Mouse (Mus musculus) frontal cortex, postnatal 10 days (tissue): ENCODE data around the gene Sec61a2.

Source experiments
- DNase-seq, 2 experiments: peaks; one replicate each; pipeline ENCODE4 v3.0.0; 2022; ENCODE audit warnings: low spot score in 2 of 2, mixed read lengths in 1 of 2

Sec61a2 gene

DNA sequence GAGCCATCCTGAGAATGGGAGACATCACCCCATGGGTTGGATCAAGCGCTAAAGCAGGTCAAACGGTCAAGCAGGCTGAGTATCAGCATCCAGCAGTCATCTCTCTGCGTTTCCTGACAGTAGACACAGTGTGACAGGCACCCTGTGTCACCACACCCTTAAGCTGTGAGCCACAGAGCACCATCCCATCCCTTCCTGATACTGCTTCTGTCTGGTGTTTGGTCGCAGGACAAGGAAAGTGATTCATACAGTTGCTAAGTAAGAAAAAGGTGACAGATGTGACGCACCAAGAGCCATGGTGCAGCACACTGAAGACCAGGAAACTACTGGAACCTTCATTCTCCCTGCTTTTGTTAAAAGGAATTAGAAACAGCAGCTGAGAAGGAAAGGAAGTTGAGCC lies 6.4 kb downstream of the Sec61a2 start:
- no peak for DNase-seq

DNA sequence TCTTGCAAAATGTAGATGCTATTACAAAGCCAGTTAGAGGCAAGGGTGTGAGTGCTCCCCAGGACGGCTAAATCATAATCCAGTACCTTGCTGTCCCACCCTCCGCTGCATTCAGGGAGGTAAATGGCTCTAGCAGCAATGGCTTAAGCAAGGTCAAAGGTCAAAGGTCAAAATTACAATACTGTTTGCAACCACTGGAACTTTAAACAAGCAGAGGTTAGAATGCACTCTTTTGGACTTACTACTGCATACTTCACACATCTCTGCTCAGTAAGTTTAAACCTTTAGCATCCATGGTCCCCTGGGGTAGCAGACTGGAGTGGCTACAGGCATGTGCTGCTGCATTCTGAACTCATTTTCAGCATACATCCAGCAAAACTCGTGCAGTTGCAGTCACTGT lies 17.8 kb downstream of the Sec61a2 start:
- DNase-seq: no peak

DNA sequence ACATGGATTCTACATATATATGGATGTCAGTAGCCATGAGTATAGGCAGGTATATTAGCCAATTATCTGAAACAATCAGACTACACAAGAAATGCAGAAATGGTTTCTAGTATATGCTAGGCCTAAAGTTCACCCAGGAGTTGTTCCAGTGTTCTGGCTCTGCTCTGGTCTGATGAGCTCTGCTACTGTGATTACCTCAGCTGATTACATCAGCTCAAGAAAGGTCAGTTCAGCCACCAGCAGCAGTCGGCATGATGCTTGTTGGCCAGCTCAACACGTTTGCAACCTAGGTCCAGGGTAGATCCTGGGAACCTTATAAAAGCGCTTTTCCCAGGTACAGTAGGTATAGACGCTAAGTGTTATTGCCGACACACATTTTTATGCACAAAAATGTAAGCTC lies 25.5 kb downstream of the Sec61a2 start:
- DNase-seq: no peak

DNA sequence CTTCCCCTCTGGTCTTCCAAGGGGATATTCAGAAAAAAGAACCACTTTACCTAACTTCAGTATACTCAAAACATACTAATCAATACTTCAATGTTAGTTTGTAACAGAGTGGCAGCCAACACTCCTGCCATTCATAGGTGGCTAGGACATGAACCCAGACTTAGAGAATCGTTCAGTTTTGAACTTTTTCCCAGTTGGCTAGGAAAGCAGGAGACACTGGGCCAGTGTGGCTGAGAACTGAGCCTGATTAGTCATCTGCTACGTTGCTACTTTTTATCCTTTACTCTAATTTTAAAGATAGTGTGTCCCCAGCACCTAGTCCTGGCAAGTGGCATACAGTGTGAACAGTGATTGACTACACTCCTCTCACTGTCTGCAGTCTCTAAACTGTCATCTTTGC lies 27.6 kb downstream of the Sec61a2 start:
- no peak for DNase-seq

DNA sequence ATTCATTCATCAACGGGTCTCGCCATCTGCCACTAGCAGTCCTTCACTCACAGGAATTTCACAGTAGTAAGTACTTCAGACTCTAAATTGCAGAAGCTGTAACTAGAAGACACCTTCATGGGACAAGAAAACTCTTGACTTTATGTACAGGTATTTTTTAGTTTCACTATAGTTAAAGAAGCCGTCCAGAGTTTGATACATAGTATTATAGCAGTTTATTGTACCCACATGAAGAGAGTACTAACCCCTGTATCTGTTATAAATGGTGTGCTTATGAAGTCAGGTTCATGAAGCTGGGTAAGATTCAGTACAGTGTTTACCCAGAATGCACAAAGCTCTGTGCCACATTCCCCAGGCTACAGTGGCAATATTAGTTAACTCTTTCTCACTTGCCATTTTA lies 32.4 kb downstream of the Sec61a2 start, which contains the start of gene Gm13199:
Gene Gm13199, minus strand, starts transcription at position 101 of the 400 bp plus-strand sequence.
- DNase-seq: no peak

DNA sequence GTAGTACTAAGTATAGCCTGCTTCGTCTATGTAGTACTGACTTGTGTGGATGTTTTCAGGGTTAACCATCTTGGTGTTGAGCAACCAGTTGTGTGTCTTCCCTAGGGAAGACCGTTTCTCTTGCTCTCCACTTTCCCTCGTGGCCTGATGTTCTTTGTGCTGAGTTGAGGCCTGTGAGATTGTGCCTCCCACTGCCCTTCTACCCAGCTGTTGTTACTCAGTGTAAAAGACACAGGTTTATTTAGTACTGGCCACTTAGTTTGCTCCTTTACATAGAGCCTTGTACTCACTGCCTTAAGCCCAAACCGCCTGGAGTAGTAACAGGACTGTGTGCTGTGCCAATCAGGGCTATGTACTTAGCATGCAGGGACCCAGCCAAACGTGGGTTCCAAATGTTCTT lies 43.4 kb downstream of the Sec61a2 start:
- DNase-seq: no peak

DNA sequence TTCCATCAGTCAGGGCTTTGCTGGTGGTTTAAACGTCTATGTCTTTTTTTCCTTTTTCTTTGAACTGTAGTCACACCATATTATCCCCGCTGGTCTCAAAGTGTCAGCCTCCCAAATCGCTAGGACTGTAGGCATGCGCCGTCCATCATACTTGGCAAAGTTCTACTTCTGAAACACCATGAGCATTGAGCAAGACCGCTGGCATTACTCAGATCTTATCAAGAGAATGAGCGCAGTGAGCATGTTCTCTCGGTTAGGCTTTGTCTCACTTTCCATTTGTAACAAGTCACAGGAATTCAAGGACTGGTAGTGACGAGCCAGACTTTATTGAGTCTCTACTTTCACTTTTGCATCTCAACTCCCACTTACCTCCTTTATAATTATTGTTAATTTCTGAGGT lies 44.1 kb downstream of the Sec61a2 start:
- DNase-seq: no peak

DNA sequence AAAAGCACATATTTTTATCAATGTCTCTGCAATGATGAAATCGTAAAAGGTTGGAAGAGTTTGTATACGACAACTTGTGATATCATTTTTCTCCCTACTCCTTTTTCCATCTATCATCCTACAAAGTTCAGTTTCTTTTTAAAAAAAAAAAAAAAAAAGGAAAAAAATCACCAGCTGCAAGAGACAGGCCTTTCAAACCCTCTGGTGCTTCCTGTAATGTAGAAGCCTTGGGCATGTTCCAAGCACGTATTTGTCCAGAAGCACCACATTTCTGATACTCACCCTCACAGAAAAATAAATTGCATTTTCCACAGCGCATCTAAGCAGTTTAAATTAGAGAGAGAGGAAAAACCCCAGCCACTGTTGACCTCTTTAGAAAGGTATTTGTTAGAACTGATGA lies 49.4 kb downstream of the Sec61a2 start:
- DNase-seq: no peak

DNA sequence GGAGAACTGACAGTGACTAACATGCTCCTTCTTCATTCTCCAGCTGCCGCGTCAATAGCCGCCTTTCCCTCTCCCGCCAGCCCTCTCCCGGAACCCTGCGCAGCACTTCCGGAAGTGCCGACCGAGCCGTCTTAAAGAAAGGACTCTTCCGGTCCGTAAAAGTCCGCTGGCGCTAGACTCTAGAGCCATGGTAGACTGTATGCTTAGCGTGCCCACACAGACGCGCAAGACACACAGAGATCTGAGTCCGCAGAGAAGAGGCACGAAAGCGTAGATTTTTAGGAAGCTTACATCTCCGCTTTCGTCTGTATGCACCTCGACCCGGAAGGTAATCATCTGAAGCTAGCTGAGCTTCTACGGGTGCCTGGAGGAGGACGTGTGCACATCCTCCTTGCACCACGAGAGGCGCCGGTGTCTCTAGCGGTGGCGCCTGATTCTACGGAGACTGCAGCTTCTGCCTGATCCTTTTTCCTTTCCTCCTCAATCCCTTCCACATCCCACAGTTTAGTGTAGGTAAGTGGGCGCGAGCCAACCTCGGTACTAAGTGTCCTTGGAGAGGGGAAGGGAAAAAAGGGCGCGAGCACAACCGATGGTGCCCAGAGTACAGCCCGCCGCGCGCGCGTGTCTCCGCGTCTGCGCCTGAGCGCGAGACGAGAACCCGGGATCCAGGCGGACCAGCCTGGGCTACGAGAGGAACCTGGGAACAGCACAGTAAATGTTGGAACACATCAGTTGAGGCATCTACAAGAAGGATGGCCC lies 50.2 kb downstream of the Sec61a2 start, which contains the start of the genes Nudt5 and Cdc123:
Gene Nudt5, plus strand, starts transcription at position 147 of the 759 bp plus-strand sequence.
Gene Cdc123, minus strand, starts transcription at position 292 of the 759 bp plus-strand sequence.
- DNase-seq: peak; percentile 88 to 89

DNA sequence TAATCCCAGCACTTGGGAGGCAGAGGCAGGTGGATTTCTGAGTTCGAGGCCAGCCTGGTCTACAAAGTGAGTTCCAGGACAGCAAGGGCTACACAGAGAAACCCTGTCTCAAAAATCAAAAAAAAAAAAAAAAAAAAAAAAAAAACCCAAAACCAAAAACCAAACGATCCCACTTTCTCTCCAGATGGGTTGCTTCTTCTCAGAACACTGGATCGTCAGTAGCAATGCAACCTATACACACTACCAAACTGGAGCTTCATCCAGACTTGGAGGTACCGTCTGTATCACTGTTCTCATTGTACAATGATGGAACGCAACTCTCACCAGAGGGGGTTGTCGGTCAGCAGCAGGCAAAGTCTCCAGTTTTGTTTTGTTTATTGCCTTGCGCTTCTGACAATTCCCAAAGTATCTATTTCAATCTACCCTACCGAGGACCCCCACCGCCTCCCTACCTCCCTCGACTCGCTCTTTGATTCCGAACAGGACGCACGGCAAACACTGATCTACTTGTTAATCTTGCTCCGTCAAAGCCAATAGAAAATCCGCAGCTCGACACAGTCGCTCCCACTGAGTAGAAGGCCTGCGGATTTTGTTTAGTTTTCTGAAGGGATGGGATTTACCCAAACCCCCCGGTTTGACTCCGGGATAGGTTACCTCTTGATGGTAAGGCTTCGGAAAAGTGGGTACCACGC lies 50.9 kb downstream of the Sec61a2 start:
- DNase-seq: no peak

DNA sequence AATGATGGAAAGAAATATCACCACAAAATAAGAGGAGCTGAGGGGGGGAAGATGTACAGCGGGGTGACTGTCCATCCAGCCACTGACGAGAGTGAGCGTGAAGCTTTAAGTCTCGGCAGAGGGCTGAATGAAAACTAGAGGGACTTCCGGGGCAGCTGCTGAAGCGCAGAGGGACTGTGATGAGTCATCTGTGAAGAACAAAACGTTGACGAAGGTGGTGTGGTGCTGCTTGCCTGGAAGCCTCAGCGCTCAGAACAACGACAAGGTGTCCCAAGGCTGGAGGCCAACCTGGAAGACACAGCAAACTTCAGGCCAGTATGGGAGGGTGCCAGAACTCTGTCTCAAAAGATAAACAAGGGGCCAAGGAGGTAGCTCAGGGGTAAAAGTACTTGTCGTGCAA lies 54.4 kb downstream of the Sec61a2 start:
- DNase-seq: no peak

DNA sequence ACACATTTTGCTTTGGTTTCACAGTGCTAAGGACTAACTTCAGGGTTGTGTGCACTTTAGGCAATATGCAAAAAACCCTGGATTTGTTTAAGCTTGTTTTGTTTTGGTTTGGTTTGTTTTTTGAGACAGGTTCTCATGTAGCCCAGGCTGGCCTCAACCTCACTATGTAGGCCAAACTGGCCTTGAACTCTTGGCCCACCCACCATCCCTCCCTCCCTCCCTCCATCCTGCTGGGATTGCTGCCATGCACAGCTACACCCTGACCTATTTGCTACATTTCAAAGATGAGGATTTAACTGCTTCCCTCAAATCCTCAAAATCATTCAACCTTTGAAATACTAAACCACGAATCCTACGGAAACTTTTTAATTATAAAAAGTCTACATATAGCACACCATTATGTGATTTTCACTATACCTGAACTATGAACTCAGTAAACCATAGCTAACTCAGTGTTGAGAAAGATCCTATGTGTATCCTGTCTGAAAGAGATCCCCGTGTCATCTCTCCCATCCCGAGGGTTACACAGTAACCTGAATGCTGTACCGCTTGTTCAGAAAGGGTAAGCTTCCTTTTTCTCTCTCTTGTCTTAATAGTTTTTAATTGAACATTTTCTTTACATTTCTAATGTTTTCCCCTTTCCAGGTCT lies 69.8 kb downstream of the Sec61a2 start:
- DNase-seq: no peak

DNA sequence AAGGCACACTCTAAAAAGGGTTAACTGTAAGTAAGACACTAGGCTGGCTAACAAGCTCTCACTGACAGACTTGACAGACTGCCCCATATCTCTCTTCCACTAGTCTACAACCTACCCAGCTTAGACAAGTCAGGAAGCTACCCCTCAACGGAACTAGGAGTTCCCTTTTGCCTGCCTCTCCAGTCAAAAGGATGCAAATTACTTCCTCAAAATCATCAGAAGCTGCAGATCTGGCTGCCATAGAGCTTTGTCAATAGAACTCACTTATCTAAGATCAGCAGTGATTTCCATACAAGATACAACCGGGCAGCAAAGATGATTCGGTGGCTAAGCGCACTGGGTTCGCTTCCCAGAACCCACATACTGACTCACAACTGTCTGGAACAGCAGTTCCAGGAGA lies 70.5 kb downstream of the Sec61a2 start:
- DNase-seq: no peak

DNA sequence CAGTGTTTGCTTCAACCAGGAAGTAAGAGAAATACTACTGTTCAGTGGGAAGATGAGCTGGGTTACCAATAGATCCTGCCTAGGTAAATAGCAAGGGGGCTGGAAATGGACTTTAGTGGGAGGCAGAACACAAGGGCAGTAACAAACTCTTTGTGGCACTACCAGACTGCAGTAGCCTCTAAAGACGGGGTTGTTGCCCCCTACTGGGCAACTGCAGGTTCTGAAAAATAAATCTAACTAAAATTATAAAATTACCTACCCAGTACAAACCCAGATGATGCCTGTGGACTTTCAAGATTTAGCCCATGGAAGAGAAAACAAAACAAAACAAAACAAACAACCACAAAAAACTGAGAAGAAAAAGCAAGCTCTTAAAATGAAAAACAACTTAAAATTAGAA lies 71.0 kb downstream of the Sec61a2 start:
- no peak for DNase-seq

DNA sequence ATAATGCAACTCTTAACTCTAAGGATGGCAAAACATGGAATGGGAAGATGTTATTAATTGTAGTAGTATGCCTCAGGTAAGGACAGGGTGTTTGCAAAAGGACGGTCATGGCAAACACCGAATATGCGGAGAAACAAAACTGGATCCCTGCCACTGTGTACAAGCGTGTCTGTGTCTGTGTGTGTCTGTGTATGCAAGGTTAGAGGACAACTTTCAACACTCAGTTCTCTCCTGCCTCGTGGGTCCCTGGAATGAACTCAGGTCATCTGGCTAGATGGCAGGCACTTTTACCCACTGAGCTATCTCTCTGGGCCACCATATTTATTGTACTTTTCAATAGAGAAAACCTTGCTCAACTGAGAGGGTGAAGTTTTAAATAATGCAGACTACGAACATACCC lies 72.8 kb downstream of the Sec61a2 start:
- DNase-seq: no peak

DNA sequence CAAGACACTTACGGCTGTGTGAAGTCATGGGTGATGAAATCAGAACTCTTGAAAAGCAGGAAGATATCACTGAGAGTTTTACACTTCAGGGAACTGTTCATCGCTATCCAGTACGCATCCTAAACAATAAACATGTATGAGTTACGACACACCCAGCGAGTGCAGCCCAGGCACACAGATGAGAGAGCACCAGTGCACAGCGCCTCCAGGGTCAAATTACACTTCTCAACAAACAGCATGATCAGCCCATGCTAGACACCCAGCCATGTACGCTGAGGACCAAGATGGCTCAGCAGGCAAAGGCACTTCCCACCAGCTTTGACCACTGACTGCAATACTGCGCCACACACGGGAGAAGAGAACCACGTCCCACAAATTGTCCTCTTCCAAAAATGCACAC lies 74.0 kb downstream of the Sec61a2 start:
- no peak for DNase-seq
